Mouse (Mus musculus) heart, adult 8-10 months (tissue): ENCODE data around the gene Aatf. TPM values are rescaled to one million over a fixed set of nuclear protein-coding genes. Genes with fewer than 3 reads are reported as not detected.

Experiments
- DNase-seq: peaks from one replicate; pipeline ENCODE4 v3.0.0; 2022; ENCODE audit warnings: low spot score
- total RNA-seq, 4 experiments: library from RNA; stranded (reverse); gene quantifications; 2 replicates each; pipeline ENCODE4 v1.2.4; 2022

The Aatf gene
- total RNA-seq: 10 to 100 TPM; 12.9 to 14.3 (median 13.1) TPM

GRCm38 (mm10) chr11:84513171-84514116 lies at the start of gene Aatf:
Gene Aatf, minus strand, starts transcription at chr11:84513522.
- peak; percentile 93 for DNase-seq

GRCm38 (mm10) chr11:84562758-84563347 lies 49.5 kb upstream of the Aatf start:
- DNase-seq: no peak

GRCm38 (mm10) chr11:84561546-84561945 lies 48.2 kb upstream of the Aatf start:
- DNase-seq: no peak

- DNase-seq: no peak
Measured at GRCm38 (mm10) chr11:84553821-84554450, 40.6 kb upstream of the Aatf start.

GRCm38 (mm10) chr11:84551296-84551695 lies 38.0 kb upstream of the Aatf start:
- no peak for DNase-seq

DNA sequence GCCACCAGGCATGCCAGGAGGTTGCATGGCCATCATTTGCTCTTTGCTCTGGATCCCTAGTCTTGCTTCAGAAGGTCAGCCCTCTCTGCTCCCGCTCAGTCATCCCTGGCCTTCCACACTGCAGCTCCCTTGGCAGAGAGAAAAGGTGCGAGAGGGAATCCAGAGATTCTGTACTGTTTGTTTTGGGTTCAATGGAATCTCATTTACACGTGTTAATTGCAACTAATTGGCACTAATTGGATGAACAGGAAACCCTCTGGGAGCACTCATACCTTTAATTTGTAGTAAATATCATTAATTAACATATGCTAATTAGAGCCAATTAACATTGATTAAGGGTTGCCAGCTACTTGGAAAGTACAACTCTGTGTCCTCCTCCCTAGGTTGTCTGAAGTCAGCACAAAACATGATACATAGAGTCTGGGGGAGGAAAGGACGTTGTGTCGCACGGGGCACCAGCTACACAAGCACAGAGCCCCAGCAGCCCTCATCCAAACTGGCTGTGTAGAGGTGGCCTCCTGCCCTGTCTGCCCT lies 36.0 kb upstream of the Aatf start:
- DNase-seq: no peak

- DNase-seq: no peak
Measured at GRCm38 (mm10) chr11:84548293-84548692, 35.0 kb upstream of the Aatf start.

- no peak for DNase-seq
Measured at GRCm38 (mm10) chr11:84539981-84540380, 26.7 kb upstream of the Aatf start.

DNA sequence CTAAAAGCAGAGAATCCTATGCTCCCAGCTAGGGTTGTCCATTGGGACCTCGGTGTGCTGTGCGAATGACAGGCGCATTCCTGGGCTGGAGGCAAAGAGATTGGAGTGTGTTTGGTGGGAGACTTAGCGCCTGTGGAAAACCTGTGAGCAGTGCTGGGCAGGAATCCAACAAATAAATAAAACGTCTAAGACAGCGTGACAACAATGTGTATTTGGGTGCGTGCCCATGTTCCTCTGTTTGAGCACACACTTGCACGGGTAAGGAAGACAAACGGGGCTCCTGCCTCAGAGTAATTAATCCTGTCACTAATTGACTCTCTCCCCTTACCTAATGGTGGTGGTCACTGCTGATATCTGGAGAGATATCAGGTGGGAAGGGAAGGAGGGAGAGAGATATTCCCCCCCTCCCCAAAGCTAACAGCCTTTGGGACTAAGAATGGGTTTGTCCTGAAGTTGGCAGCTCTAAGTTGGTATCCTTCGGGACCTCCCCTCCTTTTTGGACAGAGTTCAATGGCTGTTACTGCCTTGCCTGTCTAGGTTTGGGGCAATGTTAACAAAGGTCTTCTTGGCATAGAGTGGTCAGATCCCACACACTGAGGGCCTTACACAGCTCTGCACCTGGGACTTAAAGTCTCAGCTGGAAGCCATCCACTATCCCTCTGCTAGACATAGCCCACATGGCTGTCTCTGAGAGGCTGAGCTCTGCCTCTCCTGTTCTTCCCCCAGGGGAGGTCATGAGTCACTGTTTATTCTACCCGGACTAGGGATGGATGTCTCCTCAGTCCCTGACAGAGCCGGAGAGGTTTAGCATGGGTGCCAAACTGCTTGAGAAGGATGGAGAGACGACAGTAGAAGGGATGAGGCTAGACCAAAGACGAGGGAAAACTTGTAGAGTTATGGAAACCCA lies 16.7 kb upstream of the Aatf start:
- DNase-seq: no peak

GRCm38 (mm10) chr11:84529143-84529755 lies 15.9 kb upstream of the Aatf start:
- DNase-seq: no peak

DNA sequence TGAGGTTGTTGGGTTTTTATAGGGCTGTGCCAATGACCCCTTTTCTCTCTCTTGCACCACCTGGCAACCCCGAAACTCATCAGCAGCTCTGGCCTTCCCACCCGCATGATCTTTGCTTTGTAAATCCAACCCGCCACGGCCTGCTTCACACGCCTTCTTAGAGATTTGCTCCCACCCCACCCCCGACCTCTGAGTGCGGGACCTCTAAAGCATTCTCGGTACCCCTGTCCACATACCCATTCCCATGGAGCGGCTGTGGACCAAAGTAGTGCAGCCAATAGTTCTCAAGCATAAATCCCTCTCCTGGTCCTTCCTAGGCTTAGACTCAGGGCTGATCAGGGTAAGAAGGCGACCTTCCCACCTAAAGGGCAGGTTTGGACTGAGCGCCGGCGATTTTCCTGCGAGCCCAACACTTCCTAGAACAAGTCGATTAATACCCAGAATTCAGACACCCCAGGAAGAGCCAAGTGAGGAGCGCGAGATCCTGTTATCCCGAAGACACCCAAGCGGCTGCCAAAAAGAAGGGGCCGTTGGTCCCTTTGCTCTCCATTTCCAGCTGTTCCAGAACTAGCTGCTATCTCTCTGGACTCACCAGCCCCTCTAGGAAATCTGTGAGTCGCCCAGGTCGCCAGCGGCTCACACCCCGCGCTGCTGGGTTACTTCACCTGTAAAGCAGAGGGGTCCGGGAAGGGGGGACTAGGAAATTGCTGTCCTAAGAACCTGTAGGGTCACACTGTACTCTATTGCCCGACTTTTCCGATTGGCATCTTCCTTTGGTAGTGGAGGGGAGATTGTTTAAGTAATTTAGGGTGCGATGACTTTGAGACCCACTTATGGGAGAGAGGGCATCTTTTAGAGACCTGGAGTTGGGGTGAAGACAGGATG lies 13.9 kb upstream of the Aatf start:
- no peak for DNase-seq

GRCm38 (mm10) chr11:84526451-84526850 lies 13.1 kb upstream of the Aatf start:
- no peak for DNase-seq

DNA sequence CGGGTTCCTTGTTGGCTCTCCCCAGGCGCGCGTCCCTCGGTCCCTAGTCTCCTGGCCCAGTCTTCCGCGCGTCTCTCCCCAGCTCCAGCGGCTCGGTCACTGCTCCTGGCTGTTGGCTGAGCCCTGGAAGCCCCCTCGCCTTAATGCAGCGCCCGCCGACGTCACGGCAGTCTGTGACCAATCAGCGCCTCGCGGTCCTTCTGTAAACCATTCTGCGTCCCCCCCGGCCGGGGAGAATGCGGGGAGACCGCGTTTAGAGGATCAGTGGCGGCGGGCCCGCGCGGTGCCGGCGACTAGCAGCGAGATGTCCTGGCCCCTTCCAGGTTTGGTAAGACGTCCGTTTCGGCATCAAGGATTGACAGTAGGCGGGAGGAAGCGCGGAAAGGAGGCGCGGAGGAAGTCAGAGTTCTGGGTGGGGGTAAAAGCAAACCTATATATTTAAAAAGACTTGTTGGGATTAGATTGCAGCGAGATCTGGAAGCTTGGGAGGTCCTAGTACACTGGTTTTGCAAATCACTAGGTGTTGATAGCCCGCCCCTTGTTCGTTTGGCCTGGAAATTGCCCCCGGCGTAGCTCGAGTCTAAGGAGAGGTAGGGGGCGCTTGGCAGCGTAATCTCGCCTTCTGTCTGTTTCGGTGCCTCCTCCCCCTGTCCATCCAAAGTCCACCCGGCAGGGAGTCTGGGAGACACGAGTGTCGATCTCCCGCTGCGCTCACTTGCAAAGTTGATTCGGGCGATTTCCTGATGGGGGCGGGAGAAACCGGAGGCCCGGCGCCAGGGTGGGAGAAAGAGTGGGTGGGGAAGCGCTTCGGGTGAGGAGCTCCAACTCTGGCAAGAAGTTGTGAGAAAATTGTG lies 12.3 kb upstream of the Aatf start, which contains the start of gene Lhx1:
TSS of gene Lhx1 (minus strand) at position 115 of the 854 bp plus-strand sequence.
- DNase-seq: no peak

DNA sequence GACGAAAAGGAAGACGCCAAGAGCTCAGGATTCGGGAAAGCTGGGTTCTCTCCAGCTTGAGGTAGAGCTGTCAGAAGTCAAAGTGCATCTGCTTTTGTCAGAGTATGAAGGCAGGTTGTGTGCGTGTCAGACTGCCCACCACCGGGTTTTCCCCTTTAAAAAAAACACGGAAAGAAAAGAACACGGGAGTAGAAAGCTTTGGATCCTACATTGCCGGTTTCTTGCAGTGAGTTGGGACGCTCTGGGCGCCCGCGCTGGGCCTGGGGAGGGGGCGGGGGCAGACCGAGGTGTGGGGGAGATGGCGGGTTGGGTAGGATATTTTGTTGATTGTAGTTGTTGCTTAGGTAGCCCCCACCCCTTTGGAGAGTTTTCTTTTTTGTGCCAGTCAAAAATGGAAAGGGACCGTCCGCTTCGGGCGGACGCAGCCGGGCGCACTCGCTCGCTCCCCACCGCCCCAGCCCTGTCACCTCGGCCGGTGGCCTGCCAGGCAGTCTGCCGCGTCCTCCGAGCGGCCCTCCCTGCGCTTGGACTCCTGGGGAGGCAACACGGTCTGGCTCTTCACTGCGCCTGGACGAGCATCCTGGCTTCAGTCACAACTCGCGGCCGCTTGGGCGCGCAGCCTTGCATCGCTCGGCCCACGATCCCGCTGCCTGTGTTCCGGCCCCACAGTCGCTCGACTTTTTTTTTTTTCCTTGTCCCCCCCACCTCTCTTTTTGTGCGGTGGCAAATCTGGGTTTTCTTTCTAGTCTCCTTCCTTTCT lies 11.4 kb upstream of the Aatf start:
- no peak for DNase-seq

- DNase-seq: peak; percentile 11
Measured at GRCm38 (mm10) chr11:84523841-84524510, 10.7 kb upstream of the Aatf start.

DNA sequence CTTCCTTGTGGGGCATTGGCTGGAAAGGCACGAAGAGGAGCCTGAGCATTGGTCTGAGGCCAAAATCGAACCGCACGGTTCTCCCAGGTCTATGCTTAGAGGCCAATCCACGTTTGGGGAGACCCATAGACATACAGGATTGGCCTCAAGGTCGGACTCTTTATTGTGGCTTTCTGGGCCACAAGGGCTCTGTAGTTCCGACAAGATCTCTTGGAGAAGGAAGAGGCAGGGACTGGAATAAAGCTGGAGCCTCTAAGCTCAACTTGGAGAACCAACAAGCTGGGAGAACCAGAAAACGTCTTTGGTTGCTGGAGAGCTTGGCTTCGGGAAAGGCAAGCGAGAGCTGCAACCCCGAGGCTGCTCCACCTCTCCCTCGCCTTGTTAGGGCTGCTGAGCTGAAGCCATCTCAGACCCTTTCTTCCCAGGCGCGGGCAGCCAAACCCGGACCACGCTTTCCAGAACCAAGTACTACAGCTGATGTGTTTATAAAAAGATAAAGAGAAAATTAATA lies 10.1 kb upstream of the Aatf start:
- no peak for DNase-seq
